ENCODE assay signal across 8 mouse cellular contexts in the genomic region with DNA sequence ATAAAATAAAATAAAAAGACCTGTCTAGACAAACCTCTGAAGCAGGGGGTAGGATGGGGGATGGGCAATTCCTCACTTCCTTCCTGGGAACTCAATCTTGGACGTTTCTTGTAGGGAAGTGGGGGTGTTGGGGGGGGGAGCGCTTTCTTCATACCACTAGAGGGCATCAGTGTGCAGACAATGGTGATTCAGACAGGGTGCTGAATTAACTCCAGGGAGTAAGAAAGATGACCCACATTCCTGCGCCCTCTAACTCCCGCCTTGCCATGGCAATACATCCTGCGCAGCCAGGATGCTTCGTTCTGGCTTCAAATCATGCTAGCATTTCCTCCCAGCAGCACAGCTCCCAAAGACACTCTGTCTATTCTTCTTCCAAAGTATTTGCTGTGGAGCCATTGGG.
DNase-seq lines count a peak whose midpoint lies in the region; ATAC-seq and TF ChIP-seq lines count a peak whose summit lies in the region.

No protein-coding gene starts in this region.

- H3K9me3 ChIP-seq in E14TG2a.4 (ENCODE audit: low read length), result peaks cover 5% of the 10 kb centered on the region; the same call in 1 of the 2 replicates

- DNase-seq in cerebellum, adult 8-10 months, result peak; percentile 0
- no peak for DNase-seq in cerebellum, adult 11-12 months
- DNase-seq in kidney, postnatal 10 days, result peak; percentile 21
- DNase-seq in kidney, adult 11 months, result no peak
- peak; percentile 8 to 30 for DNase-seq in layer of hippocampus, postnatal 10 days (ENCODE audit: low spot score in 2 of 2)
- DNase-seq in urinary bladder, postnatal 10 days (ENCODE audit: low spot score), result no peak

- H3K4me3 ChIP-seq in E14TG2a.4 (replicated peaks; ENCODE audit: low read length), result no peak overlapping the region

- H3K36me3 ChIP-seq in E14TG2a.4 (ENCODE audit: insufficient read depth, low read length), result no peaks in the 10 kb centered on the region

- H3K27me3 ChIP-seq in E14TG2a.4 (ENCODE audit: insufficient read depth, low read length), result no peaks in the 10 kb centered on the region

- TF ChIP-seq CTCF in E14TG2a.4 (conservative IDR thresholded peaks at IDR 0.05; ENCODE audit: low read length), result peak; percentile 38

- ATAC-seq in CD4-positive, CD25-positive, alpha-beta regulatory T cell, adult 4 months, result no peak

- peaks cover 6% of the 10 kb centered on the region; the same call in 1 of the 2 replicates for H3K4me1 ChIP-seq in E14TG2a.4 (replicated peaks; ENCODE audit: low read depth, low read length)

Comparison
In these comparisons a context has a peak if more than half of its experiments do, and no peak if none do; other contexts are left out.
1. DNase-seq: peak in cerebellum, adult 8-10 months (single experiment), kidney, postnatal 10 days (single experiment) and layer of hippocampus, postnatal 10 days (2 of 2); none in cerebellum, adult 11-12 months (single experiment), kidney, adult 11 months (single experiment) and urinary bladder, postnatal 10 days (single experiment).